Comparison of ENCODE assay signal across 9 mouse cellular contexts in genomic region chr14:121109116-121109504, GRCm38 (mm10).
DNase-seq lines count a peak whose midpoint lies in the region; ATAC-seq lines count a peak whose summit lies in the region.
"Had no signal": no experiment of that assay in that cellular context is flagged by ENCODE, and none has a peak within 500 bp of the region (broad histone marks: within the 10 kb centered on the region; RNA-seq: fewer than 3 reads in every experiment).

No protein-coding gene starts in this region.

- no peak for DNase-seq in forebrain, embryonic 10.5 days (ENCODE audit: extremely low spot score, low spot score)
- DNase-seq in lung, adult 18-20 months = no peak
- no peak for DNase-seq in layer of hippocampus, adult 9-10 months (ENCODE audit: low spot score)
- DNase-seq: thymus, adult 2 months had no signal

- no peaks in the 10 kb centered on the region for H3K9me3 ChIP-seq in forebrain, embryonic 10.5 days
- H3K9me3 ChIP-seq in forebrain, embryonic 15.5 days = no peaks in the 10 kb centered on the region
- H3K9me3 ChIP-seq in lung, embryonic 16.5 days (ENCODE audit: control insufficient read depth, low read length) = no peaks in the 10 kb centered on the region
- no peaks in the 10 kb centered on the region for H3K9me3 ChIP-seq in limb, embryonic 13.5 days
- H3K9me3 ChIP-seq in stomach, embryonic 15.5 days = no peaks in the 10 kb centered on the region

- peak overlapping the region; percentile 14; the same call in 1 of the 2 replicates for H3K4me3 ChIP-seq in forebrain, embryonic 10.5 days
- H3K4me3 ChIP-seq in forebrain, embryonic 15.5 days = no peak overlapping the region
- H3K4me3 ChIP-seq in lung, embryonic 16.5 days (ENCODE audit: low read length) = no peak overlapping the region
- H3K4me3 ChIP-seq in limb, embryonic 13.5 days = no peak overlapping the region
- H3K4me3 ChIP-seq in stomach, embryonic 15.5 days (replicated peaks) = no peak overlapping the region

- H3K27me3 ChIP-seq in forebrain, embryonic 10.5 days (ENCODE audit: poor library complexity, severe bottlenecking) = no peaks in the 10 kb centered on the region
- H3K27me3 ChIP-seq in forebrain, embryonic 15.5 days = no peaks in the 10 kb centered on the region
- H3K27me3 ChIP-seq in lung, embryonic 16.5 days (ENCODE audit: control insufficient read depth, insufficient read depth, low read depth, low read length) = no peaks in the 10 kb centered on the region
- H3K27me3 ChIP-seq in limb, embryonic 13.5 days = no peaks in the 10 kb centered on the region
- no peaks in the 10 kb centered on the region for H3K27me3 ChIP-seq in stomach, embryonic 15.5 days (replicated peaks)

- H3K27ac ChIP-seq in forebrain, embryonic 10.5 days = peak overlapping the region; percentile 79
- no peak overlapping the region; the same call in 1 of the 2 replicates for H3K27ac ChIP-seq in forebrain, embryonic 15.5 days (replicated peaks)
- H3K27ac ChIP-seq in lung, embryonic 16.5 days (ENCODE audit: low read length) = peak overlapping the region; percentile 63
- H3K27ac ChIP-seq in limb, embryonic 13.5 days = peak overlapping the region; percentile 95
- peak overlapping the region; percentile 82 for H3K27ac ChIP-seq in stomach, embryonic 15.5 days

- H3K36me3 ChIP-seq in forebrain, embryonic 10.5 days (replicated peaks) = peaks cover 22% of the 10 kb centered on the region
- no peaks in the 10 kb centered on the region for H3K36me3 ChIP-seq in forebrain, embryonic 15.5 days
- H3K36me3 ChIP-seq in lung, embryonic 16.5 days (ENCODE audit: control insufficient read depth, insufficient read depth, low read length) = 0 out of 2 replicates have a peak, but pooled peaks cover 2% of the 10 kb centered on the region
- peaks cover 13% of the 10 kb centered on the region for H3K36me3 ChIP-seq in limb, embryonic 13.5 days
- no peaks in the 10 kb centered on the region for H3K36me3 ChIP-seq in stomach, embryonic 15.5 days

- H3K4me1 ChIP-seq in forebrain, embryonic 10.5 days = peaks cover 76% of the 10 kb centered on the region
- peaks cover 13% of the 10 kb centered on the region for H3K4me1 ChIP-seq in forebrain, embryonic 15.5 days
- peaks cover 39% of the 10 kb centered on the region for H3K4me1 ChIP-seq in lung, embryonic 16.5 days (replicated peaks; ENCODE audit: control insufficient read depth, insufficient read depth, low read length)
- peaks cover 84% of the 10 kb centered on the region for H3K4me1 ChIP-seq in limb, embryonic 13.5 days
- peaks cover 44% of the 10 kb centered on the region for H3K4me1 ChIP-seq in stomach, embryonic 15.5 days

- no peak overlapping the region for H3K9ac ChIP-seq in forebrain, embryonic 15.5 days (replicated peaks)
- H3K9ac ChIP-seq in lung, embryonic 16.5 days (ENCODE audit: low read length) = no peak overlapping the region
- H3K9ac ChIP-seq in limb, embryonic 13.5 days = peak overlapping the region; percentile 50
- no peak overlapping the region for H3K9ac ChIP-seq in stomach, embryonic 15.5 days

- 11% methylated on average over 9 of the region's 9 CpGs for WGBS in forebrain, embryonic 10.5 days
- 14% methylated on average over 9 of the region's 9 CpGs for WGBS in forebrain, embryonic 15.5 days
- WGBS in lung, embryonic 16.5 days = 27% methylated on average over 9 of the region's 9 CpGs
- WGBS in limb, embryonic 13.5 days = 13% methylated on average over 9 of the region's 9 CpGs
- 33% methylated on average over 9 of the region's 9 CpGs for WGBS in stomach, embryonic 15.5 days

- ATAC-seq in forebrain, embryonic 15.5 days (replicated peaks) = no peak
- peak; percentile 27; the same call in 1 of the 2 replicates for ATAC-seq in lung, embryonic 16.5 days (ENCODE audit: low read depth)
- ATAC-seq in limb, embryonic 13.5 days (ENCODE audit: low FRiP score, low read depth) = no peak
- ATAC-seq in stomach, embryonic 15.5 days (ENCODE audit: insufficient read depth, low FRiP score, low read depth) = 0 out of 2 replicates have a peak, but pooled peaks have one; percentile 23
- ATAC-seq in frontal cortex, adult (ENCODE audit: low TSS enrichment) = no peak

- no peak overlapping the region for H3K4me2 ChIP-seq in forebrain, embryonic 15.5 days (replicated peaks)
- peak overlapping the region; percentile 7; the same call in 1 of the 2 replicates for H3K4me2 ChIP-seq in lung, embryonic 16.5 days (ENCODE audit: low read depth, low read length)
- H3K4me2 ChIP-seq in limb, embryonic 13.5 days (replicated peaks) = peak overlapping the region; percentile 54
- peak overlapping the region; percentile 32 for H3K4me2 ChIP-seq in stomach, embryonic 15.5 days

Comparison
In these comparisons a context has a peak if more than half of its experiments do, and no peak if none do; other contexts are left out.
1. ATAC-seq: peak in lung, embryonic 16.5 days (single experiment) and stomach, embryonic 15.5 days (single experiment); none in forebrain, embryonic 15.5 days (single experiment), limb, embryonic 13.5 days (single experiment) and frontal cortex, adult (single experiment).